Mouse (Mus musculus) lung, postnatal 0 days (tissue): ENCODE results near the gene Phactr1.

Experiments used
- CTCF ChIP-seq: IDR thresholded peaks from 2 replicates; pipeline ENCODE4 v1.5.1; 2016; ENCODE audit warnings: antibody characterized with exemption, mild to moderate bottlenecking
- EP300 ChIP-seq: IDR thresholded peaks from 2 replicates; pipeline ENCODE4 v1.6.1; 2016; ENCODE audit warnings: antibody characterized with exemption, mild to moderate bottlenecking, control low read depth

GRCm38 (mm10) chr13:42852086-42852485 is 171.7 kb downstream of the Phactr1 start:
- TF ChIP-seq CTCF (no peak), EP300 (no peak)
